Mouse (Mus musculus): ENCODE measurements around the gene Actr2.
"Not testable (repeated sequence)": the region's sequence is repeated elsewhere in the genome, so short reads cannot be mapped to it uniquely, and the experiment has no call there.

GRCm38 (mm10) chr11:20062801-20063200 lies 49.9 kb downstream of the Actr2 start:
- TF ChIP-seq POLR2A, CTCF (IDR thresholded peaks at IDR 0.05; ENCODE audit: insufficient read depth, low read depth, low read length): not testable (repeated sequence)
